Comparison of ENCODE assay signal across 9 mouse cellular contexts in genomic region chr15:81697847-81698246, GRCm38 (mm10). TPM values are rescaled to one million over a fixed set of nuclear protein-coding genes. Genes with fewer than 3 reads are reported as not detected.
DNase-seq lines count a peak whose midpoint lies in the region; ATAC-seq and TF ChIP-seq lines count a peak whose summit lies in the region.
"Had no signal": no experiment of that assay in that cellular context is flagged by ENCODE, and none has a peak within 500 bp of the region (broad histone marks: within the 10 kb centered on the region; RNA-seq: fewer than 3 reads in every experiment).

No protein-coding gene starts in this region.

- H3K27me3 ChIP-seq in hindbrain, embryonic 15.5 days: peaks cover 11% of the 10 kb centered on the region
- H3K27me3 ChIP-seq in hindbrain, embryonic 10.5 days (ENCODE audit: insufficient read depth, poor library complexity, severe bottlenecking): peaks cover 47% of the 10 kb centered on the region
- H3K27me3 ChIP-seq in E14TG2a.4 (ENCODE audit: insufficient read depth, low read length): peaks cover 44% of the 10 kb centered on the region
- H3K27me3 ChIP-seq in forebrain, embryonic 15.5 days: peaks cover 10% of the 10 kb centered on the region

- TF ChIP-seq CTCF in E14TG2a.4 (conservative IDR thresholded peaks at IDR 0.05; ENCODE audit: low read length): peak; percentile 71

- H3K4me3 ChIP-seq in hindbrain, embryonic 15.5 days: no peak overlapping the region
- H3K4me3 ChIP-seq in hindbrain, embryonic 10.5 days: no peak overlapping the region
- H3K4me3 ChIP-seq in E14TG2a.4 (replicated peaks; ENCODE audit: low read length): no peak overlapping the region
- no peak overlapping the region for H3K4me3 ChIP-seq in forebrain, embryonic 15.5 days
- H3K4me3 ChIP-seq: embryonic facial prominence, embryonic 15.5 days had no signal

- 0 out of 2 replicates have a peak overlapping the region, but pooled peaks have one; percentile 49 for H3K27ac ChIP-seq in hindbrain, embryonic 15.5 days (replicated peaks)
- H3K27ac ChIP-seq in hindbrain, embryonic 10.5 days: no peak overlapping the region
- H3K27ac ChIP-seq in forebrain, embryonic 15.5 days (replicated peaks): no peak overlapping the region
- H3K27ac ChIP-seq: embryonic facial prominence, embryonic 15.5 days had no signal

- no peak overlapping the region for H3K4me2 ChIP-seq in hindbrain, embryonic 15.5 days
- no peak overlapping the region for H3K4me2 ChIP-seq in forebrain, embryonic 15.5 days (replicated peaks)
- H3K4me2 ChIP-seq: embryonic facial prominence, embryonic 15.5 days had no signal

- no peak for DNase-seq in hindbrain, embryonic 10.5 days (ENCODE audit: low spot score)
- DNase-seq in adrenal gland, postnatal 36 days: peak; percentile 15 to 59
- DNase-seq in kidney, postnatal 25 days: peak; percentile 50 to 58
- peak; percentile 34 for DNase-seq in thymus, postnatal 25 days
- DNase-seq in Muller cell, postnatal 12 days (ENCODE audit: inconsistent ontology term): no peak

- no peaks in the 10 kb centered on the region for H3K36me3 ChIP-seq in hindbrain, embryonic 15.5 days
- H3K36me3 ChIP-seq in hindbrain, embryonic 10.5 days: peaks cover 13% of the 10 kb centered on the region
- peaks cover 10% of the 10 kb centered on the region for H3K36me3 ChIP-seq in E14TG2a.4 (ENCODE audit: insufficient read depth, low read length)
- peaks cover 2% of the 10 kb centered on the region; the same call in 1 of the 2 replicates for H3K36me3 ChIP-seq in forebrain, embryonic 15.5 days

- peaks cover 23% of the 10 kb centered on the region for H3K4me1 ChIP-seq in hindbrain, embryonic 15.5 days (replicated peaks)
- peaks cover 28% of the 10 kb centered on the region for H3K4me1 ChIP-seq in hindbrain, embryonic 10.5 days (replicated peaks)
- peaks cover 51% of the 10 kb centered on the region for H3K4me1 ChIP-seq in E14TG2a.4 (replicated peaks; ENCODE audit: low read depth, low read length)
- peaks cover 16% of the 10 kb centered on the region for H3K4me1 ChIP-seq in forebrain, embryonic 15.5 days

- H3K9ac ChIP-seq in hindbrain, embryonic 15.5 days: no peak overlapping the region
- H3K9ac ChIP-seq in forebrain, embryonic 15.5 days (replicated peaks): no peak overlapping the region
- H3K9ac ChIP-seq: embryonic facial prominence, embryonic 15.5 days had no signal

- WGBS in hindbrain, embryonic 15.5 days: 52% methylated on average over 3 of the region's 3 CpGs
- 52% methylated on average over 3 of the region's 3 CpGs for WGBS in hindbrain, embryonic 10.5 days
- 53% methylated on average over 3 of the region's 3 CpGs for WGBS in forebrain, embryonic 15.5 days

- H3K9me3 ChIP-seq in hindbrain, embryonic 15.5 days: no peaks in the 10 kb centered on the region
- H3K9me3 ChIP-seq in hindbrain, embryonic 10.5 days: 0 out of 2 replicates have a peak, but pooled peaks cover 3% of the 10 kb centered on the region
- no peaks in the 10 kb centered on the region for H3K9me3 ChIP-seq in E14TG2a.4 (ENCODE audit: low read length)
- H3K9me3 ChIP-seq in forebrain, embryonic 15.5 days: no peaks in the 10 kb centered on the region
- H3K9me3 ChIP-seq: embryonic facial prominence, embryonic 15.5 days had no signal

- no peak for ATAC-seq in hindbrain, embryonic 15.5 days (ENCODE audit: low FRiP score, low read depth)
- ATAC-seq in forebrain, embryonic 15.5 days (replicated peaks): no peak

RNA-seq across cellular contexts. Expression of gene Chadl, which starts 0.8 kb away (rescaled TPM):
- 33.8 and 38.2 TPM in 2 replicates for polyA plus RNA-seq in hindbrain, embryonic 15.5 days (2015; fragmentation: Nextera tagmentation; extraction: Ambion mirVana)
- polyA plus RNA-seq in hindbrain, embryonic 10.5 days (2016; fragmentation: Nextera tagmentation; extraction: Ambion mirVana): 1.7 and 2.5 TPM in 2 replicates
- total RNA-seq in adrenal gland, postnatal 36 days (2021): 1 to 10 TPM; 2.4 to 3.3 TPM
- 19.8 and 20.1 TPM in 2 replicates for polyA plus RNA-seq in forebrain, embryonic 15.5 days (2015; fragmentation: Nextera tagmentation; extraction: Ambion mirVana)

RNA-seq across cellular contexts. Expression of gene L3mbtl2, which starts 34.2 kb away (rescaled TPM):
- polyA plus RNA-seq in hindbrain, embryonic 15.5 days (2015; fragmentation: Nextera tagmentation; extraction: Ambion mirVana): 27.6 and 32.7 TPM in 2 replicates
- polyA plus RNA-seq in hindbrain, embryonic 10.5 days (2016; fragmentation: Nextera tagmentation; extraction: Ambion mirVana): 41.9 and 44.9 TPM in 2 replicates
- total RNA-seq in adrenal gland, postnatal 36 days (2021): 10 to 100 TPM; 15.5 to 17.7 TPM
- 31.6 and 31.9 TPM in 2 replicates for polyA plus RNA-seq in forebrain, embryonic 15.5 days (2015; fragmentation: Nextera tagmentation; extraction: Ambion mirVana)

RNA-seq across cellular contexts. Expression of gene Zc3h7b, which starts 47.0 kb away (rescaled TPM):
- 47.6 and 49.8 TPM in 2 replicates for polyA plus RNA-seq in hindbrain, embryonic 15.5 days (2015; fragmentation: Nextera tagmentation; extraction: Ambion mirVana)
- 37.9 and 40.8 TPM in 2 replicates for polyA plus RNA-seq in hindbrain, embryonic 10.5 days (2016; fragmentation: Nextera tagmentation; extraction: Ambion mirVana)
- 10 to 100 TPM; 75.1 to 77.3 TPM for total RNA-seq in adrenal gland, postnatal 36 days (2021)
- polyA plus RNA-seq in forebrain, embryonic 15.5 days (2015; fragmentation: Nextera tagmentation; extraction: Ambion mirVana): 50.2 and 50.7 TPM in 2 replicates

RNA-seq across cellular contexts. Expression of gene Rangap1, which starts 47.5 kb away (rescaled TPM):
- polyA plus RNA-seq in hindbrain, embryonic 15.5 days (2015; fragmentation: Nextera tagmentation; extraction: Ambion mirVana): 154 and 157 TPM in 2 replicates
- 166 and 178 TPM in 2 replicates for polyA plus RNA-seq in hindbrain, embryonic 10.5 days (2016; fragmentation: Nextera tagmentation; extraction: Ambion mirVana)
- total RNA-seq in adrenal gland, postnatal 36 days (2021): 10 to 100 TPM; 54.2 to 78.8 TPM
- 130 and 131 TPM in 2 replicates for polyA plus RNA-seq in forebrain, embryonic 15.5 days (2015; fragmentation: Nextera tagmentation; extraction: Ambion mirVana)

Comparison
In these comparisons a context has a peak if more than half of its experiments do, and no peak if none do; other contexts are left out.
1. DNase-seq: peak in adrenal gland, postnatal 36 days (2 of 2), kidney, postnatal 25 days (2 of 2) and thymus, postnatal 25 days (single experiment); none in hindbrain, embryonic 10.5 days (single experiment) and Muller cell, postnatal 12 days (single experiment).